Comparison of ENCODE assay signal across 9 mouse cellular contexts in genomic region chr12:108403957-108404356, GRCm38 (mm10). TPM values are rescaled to one million over a fixed set of nuclear protein-coding genes. Genes with fewer than 3 reads are reported as not detected.
DNase-seq lines count a peak whose midpoint lies in the region; ATAC-seq lines count a peak whose summit lies in the region.
"Had no signal": no experiment of that assay in that cellular context is flagged by ENCODE, and none has a peak within 500 bp of the region (broad histone marks: within the 10 kb centered on the region; RNA-seq: fewer than 3 reads in every experiment).

No protein-coding gene starts in this region.

- H3K27me3 ChIP-seq in hindbrain, embryonic 10.5 days (ENCODE audit: insufficient read depth, poor library complexity, severe bottlenecking), result peaks cover 7% of the 10 kb centered on the region; the same call in 1 of the 2 replicates
- H3K27me3 ChIP-seq in hindbrain, embryonic 11.5 days (ENCODE audit: control insufficient read depth, insufficient read depth, low read length), result no peaks in the 10 kb centered on the region
- no peaks in the 10 kb centered on the region; the same call in 1 of the 2 replicates for H3K27me3 ChIP-seq in hindbrain, embryonic 13.5 days
- H3K27me3 ChIP-seq in limb, embryonic 15.5 days, result no peaks in the 10 kb centered on the region
- no peaks in the 10 kb centered on the region for H3K27me3 ChIP-seq in forebrain, embryonic 16.5 days (replicated peaks; ENCODE audit: control insufficient read depth, insufficient read depth, low read length)

- H3K9ac ChIP-seq in hindbrain, embryonic 11.5 days (ENCODE audit: low read depth, low read length), result no peak overlapping the region
- no peak overlapping the region for H3K9ac ChIP-seq in hindbrain, embryonic 13.5 days
- no peak overlapping the region for H3K9ac ChIP-seq in limb, embryonic 15.5 days
- H3K9ac ChIP-seq in forebrain, embryonic 16.5 days (replicated peaks; ENCODE audit: low read depth, low read length), result no peak overlapping the region

- no peak overlapping the region for H3K4me2 ChIP-seq in hindbrain, embryonic 11.5 days (replicated peaks; ENCODE audit: low read depth, low read length)
- no peak overlapping the region for H3K4me2 ChIP-seq in hindbrain, embryonic 13.5 days
- no peak overlapping the region for H3K4me2 ChIP-seq in limb, embryonic 15.5 days
- no peak overlapping the region for H3K4me2 ChIP-seq in forebrain, embryonic 16.5 days (ENCODE audit: low read length)

- no peak for ATAC-seq in hindbrain, embryonic 11.5 days (ENCODE audit: low FRiP score)
- no peak for ATAC-seq in hindbrain, embryonic 13.5 days (ENCODE audit: low FRiP score)
- peak; percentile 57; the same call in 1 of the 2 replicates for ATAC-seq in limb, embryonic 15.5 days (ENCODE audit: insufficient number of reproducible peaks, low FRiP score, low TSS enrichment, low read depth)
- ATAC-seq in forebrain, embryonic 16.5 days, result no peak

- H3K27ac ChIP-seq in hindbrain, embryonic 10.5 days, result peak overlapping the region; percentile 45; the same call in 1 of the 2 replicates
- H3K27ac ChIP-seq in hindbrain, embryonic 11.5 days (ENCODE audit: low read depth, low read length), result no peak overlapping the region
- 0 out of 2 replicates have a peak overlapping the region, but pooled peaks have one; percentile 8 for H3K27ac ChIP-seq in hindbrain, embryonic 13.5 days
- peak overlapping the region; percentile 33 for H3K27ac ChIP-seq in limb, embryonic 15.5 days
- H3K27ac ChIP-seq in forebrain, embryonic 16.5 days (ENCODE audit: low read length), result no peak overlapping the region

- 79% methylated on average over 6 of the region's 6 CpGs for WGBS in hindbrain, embryonic 10.5 days
- WGBS in hindbrain, embryonic 11.5 days, result 62% methylated on average over 6 of the region's 6 CpGs
- WGBS in hindbrain, embryonic 13.5 days, result 42% methylated on average over 6 of the region's 6 CpGs
- 36% methylated on average over 6 of the region's 6 CpGs for WGBS in limb, embryonic 15.5 days
- WGBS in forebrain, embryonic 16.5 days, result 78% methylated on average over 6 of the region's 6 CpGs

- no peak for DNase-seq in hindbrain, embryonic 10.5 days (ENCODE audit: low spot score)
- DNase-seq in hindbrain, embryonic 11.5 days (ENCODE audit: low spot score), result no peak
- DNase-seq in adrenal gland, postnatal 25 days, result peak; percentile 38
- no peak for DNase-seq in spleen, postnatal 10 days (ENCODE audit: low spot score in 2 of 2)
- DNase-seq in thymus, postnatal 10 days (ENCODE audit: low spot score in 2 of 2), result no peak

- H3K4me1 ChIP-seq in hindbrain, embryonic 10.5 days (replicated peaks), result peaks cover 40% of the 10 kb centered on the region
- no peaks in the 10 kb centered on the region for H3K4me1 ChIP-seq in hindbrain, embryonic 11.5 days (replicated peaks; ENCODE audit: control insufficient read depth, insufficient read depth, low read length)
- H3K4me1 ChIP-seq in hindbrain, embryonic 13.5 days (replicated peaks), result peaks cover 20% of the 10 kb centered on the region
- H3K4me1 ChIP-seq in limb, embryonic 15.5 days, result peaks cover 19% of the 10 kb centered on the region; the same call in 1 of the 2 replicates
- H3K4me1 ChIP-seq in forebrain, embryonic 16.5 days (replicated peaks; ENCODE audit: control insufficient read depth, insufficient read depth, low read length), result 0 out of 2 replicates have a peak, but pooled peaks cover 3% of the 10 kb centered on the region
- H3K4me1 ChIP-seq: megakaryocyte, embryonic 14.5 days had no signal

- H3K36me3 ChIP-seq in hindbrain, embryonic 10.5 days, result no peaks in the 10 kb centered on the region
- no peaks in the 10 kb centered on the region for H3K36me3 ChIP-seq in hindbrain, embryonic 11.5 days (ENCODE audit: control insufficient read depth, insufficient read depth, low read length)
- H3K36me3 ChIP-seq in hindbrain, embryonic 13.5 days, result no peaks in the 10 kb centered on the region
- H3K36me3 ChIP-seq in limb, embryonic 15.5 days, result no peaks in the 10 kb centered on the region
- H3K36me3 ChIP-seq in forebrain, embryonic 16.5 days (ENCODE audit: control insufficient read depth, insufficient read depth), result no peaks in the 10 kb centered on the region

- H3K9me3 ChIP-seq in hindbrain, embryonic 10.5 days, result no peaks in the 10 kb centered on the region
- no peaks in the 10 kb centered on the region for H3K9me3 ChIP-seq in hindbrain, embryonic 11.5 days (ENCODE audit: control insufficient read depth, low read length)
- H3K9me3 ChIP-seq in hindbrain, embryonic 13.5 days, result no peaks in the 10 kb centered on the region
- H3K9me3 ChIP-seq in limb, embryonic 15.5 days, result no peaks in the 10 kb centered on the region
- H3K9me3 ChIP-seq in forebrain, embryonic 16.5 days (ENCODE audit: control insufficient read depth, low read length), result no peaks in the 10 kb centered on the region
- H3K9me3 ChIP-seq: megakaryocyte, embryonic 14.5 days had no signal

- H3K4me3 ChIP-seq in hindbrain, embryonic 10.5 days, result no peak overlapping the region
- no peak overlapping the region for H3K4me3 ChIP-seq in hindbrain, embryonic 11.5 days (ENCODE audit: low read depth, low read length)
- H3K4me3 ChIP-seq in hindbrain, embryonic 13.5 days, result no peak overlapping the region
- H3K4me3 ChIP-seq in limb, embryonic 15.5 days, result no peak overlapping the region
- no peak overlapping the region for H3K4me3 ChIP-seq in forebrain, embryonic 16.5 days (replicated peaks; ENCODE audit: low read length)
- H3K4me3 ChIP-seq: megakaryocyte, embryonic 14.5 days had no signal

RNA-seq across cellular contexts. Expression of gene Eml1, which starts 33.2 kb away (rescaled TPM):
- polyA plus RNA-seq in hindbrain, embryonic 10.5 days (2016; fragmentation: Nextera tagmentation; extraction: Ambion mirVana), result 104 and 125 TPM in 2 replicates
- 91.3 and 107 TPM in 2 replicates for polyA plus RNA-seq in hindbrain, embryonic 11.5 days (2014; fragmentation: Nextera tagmentation; extraction: Ambion mirVana)
- total RNA-seq in adrenal gland, postnatal 25 days (2021), result 15.5 and 20.6 TPM in 2 replicates
- 58.7 and 61.9 TPM in 2 replicates for polyA plus RNA-seq in hindbrain, embryonic 13.5 days (2015; fragmentation: Nextera tagmentation; extraction: Ambion mirVana)
- polyA plus RNA-seq in limb, embryonic 15.5 days (2015; fragmentation: Nextera tagmentation; extraction: Ambion mirVana), result 46.0 and 60.3 TPM in 2 replicates
- polyA plus RNA-seq in forebrain, embryonic 16.5 days (2015; fragmentation: Nextera tagmentation; extraction: Ambion mirVana), result 86.7 and 88.4 TPM in 2 replicates

Comparison
In these comparisons a context has a peak if more than half of its experiments do, and no peak if none do; other contexts are left out.
1. H3K27ac ChIP-seq: peak in hindbrain, embryonic 10.5 days (single experiment), hindbrain, embryonic 13.5 days (single experiment) and limb, embryonic 15.5 days (single experiment); none in hindbrain, embryonic 11.5 days (single experiment) and forebrain, embryonic 16.5 days (single experiment).